Mouse (Mus musculus) B cell, adult (primary cell): ENCODE results near the gene Srgap1. TPM values are rescaled to one million over a fixed set of nuclear protein-coding genes. Genes with fewer than 3 reads are reported as not detected.

Experiments used
- total RNA-seq: library from RNA; stranded (reverse); gene quantifications from 4 replicates; pipeline ENCODE4 v1.2.4, GENCODE M21; 2023; ENCODE audit not compliant: inconsistent age

Srgap1 gene
- total RNA-seq: not detected in 4 replicates

GRCm38 (mm10) chr10:122046904-122047726 lies at the start of gene Srgap1:
Gene Srgap1 (minus strand): TSS chr10:122047315.

GRCm38 (mm10) chr10:121739548-121740505 lies 307.3 kb downstream of the Srgap1 start, which contains the start of gene BC048403:
Gene BC048403 (plus strand): TSS chr10:121739937.

Other genes with a start within 250 kb of the Srgap1 start
- 18.1 to 23.7 TPM (median 21.8 TPM) in 4 replicates for gene Rxylt1, start 50.1 kb upstream of the Srgap1 start, total RNA-seq